Comparison of ENCODE assay signal across 9 mouse cellular contexts in genomic region chr8:86908536-86908935, GRCm38 (mm10). TPM values are rescaled to one million over a fixed set of nuclear protein-coding genes. Genes with fewer than 3 reads are reported as not detected.
DNase-seq lines count a peak whose midpoint lies in the region; ATAC-seq and TF ChIP-seq lines count a peak whose summit lies in the region.
"Had no signal": no experiment of that assay in that cellular context is flagged by ENCODE, and none has a peak within 500 bp of the region (broad histone marks: within the 10 kb centered on the region; RNA-seq: fewer than 3 reads in every experiment).

No protein-coding gene starts in this region.

- WGBS in forebrain, embryonic 14.5 days, result 18% methylated on average over 6 of the region's 6 CpGs
- WGBS in forebrain, embryonic 13.5 days, result 23% methylated on average over 6 of the region's 6 CpGs
- 20% methylated on average over 6 of the region's 6 CpGs for WGBS in spleen, adult 2 months

- H3K4me1 ChIP-seq in forebrain, embryonic 14.5 days (ENCODE audit: control insufficient read depth, insufficient read depth, low read length), result no peaks in the 10 kb centered on the region
- H3K4me1 ChIP-seq in forebrain, embryonic 13.5 days, result no peaks in the 10 kb centered on the region
- peaks cover 1% of the 10 kb centered on the region in 2 experiments; a peak in 1 of 4 replicates for H3K4me1 ChIP-seq in ES-E14 (ENCODE audit: control insufficient read depth in 2 of 2, insufficient read depth in 2 of 2, low read length in 2 of 2, poor library complexity in 1 of 2)
- H3K4me1 ChIP-seq in spleen, adult 2 months (ENCODE audit: control insufficient read depth, insufficient read depth, insufficient read length), result peaks cover 6% of the 10 kb centered on the region

- TF ChIP-seq CTCF in layer of hippocampus, adult 2 months (conservative IDR thresholded peaks at IDR 0.05), result peak; percentile 94
- TF ChIP-seq CTCF in spleen, adult 2 months (IDR thresholded peaks at IDR 0.05; ENCODE audit: extremely low read depth, insufficient read depth, insufficient read length, insufficient replicate concordance), result peak; percentile 59; the same call in 1 of the 2 replicates

- TF ChIP-seq POLR2A in spleen, adult 2 months (IDR thresholded peaks at IDR 0.05; ENCODE audit: low read depth, low read length), result no peak

- no peak for ATAC-seq in forebrain, embryonic 14.5 days
- no peak for ATAC-seq in forebrain, embryonic 13.5 days

- no peak overlapping the region for H3K4me2 ChIP-seq in forebrain, embryonic 14.5 days (ENCODE audit: low read length)
- H3K4me2 ChIP-seq in forebrain, embryonic 13.5 days, result no peak overlapping the region

- no peaks in the 10 kb centered on the region for H3K27me3 ChIP-seq in forebrain, embryonic 14.5 days (replicated peaks; ENCODE audit: control insufficient read depth, insufficient read depth, low read length)
- H3K27me3 ChIP-seq in forebrain, embryonic 13.5 days, result 0 out of 2 replicates have a peak, but pooled peaks cover 3% of the 10 kb centered on the region
- no peaks in the 10 kb centered on the region for H3K27me3 ChIP-seq in spleen, adult 2 months (ENCODE audit: control insufficient read depth, insufficient read depth, low read length)

- no peaks in the 10 kb centered on the region for H3K36me3 ChIP-seq in forebrain, embryonic 14.5 days (ENCODE audit: control insufficient read depth, insufficient read depth, low read length)
- H3K36me3 ChIP-seq in forebrain, embryonic 13.5 days (ENCODE audit: poor library complexity, severe bottlenecking), result no peaks in the 10 kb centered on the region
- H3K36me3 ChIP-seq in ES-E14 (ENCODE audit: control insufficient read depth, insufficient read depth, low read length, poor library complexity, severe bottlenecking), result no peaks in the 10 kb centered on the region
- H3K36me3 ChIP-seq in spleen, adult 2 months (ENCODE audit: control insufficient read depth, insufficient read depth, low read length), result no peaks in the 10 kb centered on the region

- no peak overlapping the region for H3K9ac ChIP-seq in forebrain, embryonic 14.5 days (ENCODE audit: low read length)
- no peak overlapping the region for H3K9ac ChIP-seq in forebrain, embryonic 13.5 days
- no peak overlapping the region for H3K9ac ChIP-seq in ES-E14 (ENCODE audit: insufficient read depth, low read depth, low read length, poor library complexity, severe bottlenecking)

- no peaks in the 10 kb centered on the region for H3K9me3 ChIP-seq in forebrain, embryonic 14.5 days (replicated peaks; ENCODE audit: control insufficient read depth, low read length)
- H3K9me3 ChIP-seq in forebrain, embryonic 13.5 days (replicated peaks), result no peaks in the 10 kb centered on the region
- no peaks in the 10 kb centered on the region for H3K9me3 ChIP-seq in ES-E14 (ENCODE audit: control insufficient read depth, insufficient read depth, low read depth, low read length)

- H3K27ac ChIP-seq in forebrain, embryonic 14.5 days (ENCODE audit: low read depth, low read length), result no peak overlapping the region
- no peak overlapping the region for H3K27ac ChIP-seq in forebrain, embryonic 13.5 days
- H3K27ac ChIP-seq in ES-E14 (ENCODE audit: insufficient read depth, low read depth, low read length, poor library complexity, severe bottlenecking), result no peak overlapping the region
- H3K27ac ChIP-seq in layer of hippocampus, adult 2 months, result no peak overlapping the region
- H3K27ac ChIP-seq in spleen, adult 2 months (ENCODE audit: insufficient read depth, low read length), result no peak overlapping the region
- H3K27ac ChIP-seq: macrophage had no signal

- H3K4me3 ChIP-seq in forebrain, embryonic 14.5 days (ENCODE audit: low read depth, low read length), result no peak overlapping the region
- H3K4me3 ChIP-seq in forebrain, embryonic 13.5 days, result no peak overlapping the region
- no peak overlapping the region for H3K4me3 ChIP-seq in ES-E14 (ENCODE audit: insufficient read depth in 1 of 2, low read depth in 1 of 2, low read length in 2 of 2, poor library complexity in 1 of 2, severe bottlenecking in 1 of 2)
- H3K4me3 ChIP-seq in layer of hippocampus, adult 2 months, result no peak overlapping the region
- H3K4me3 ChIP-seq in spleen, adult 2 months (ENCODE audit: extremely low read depth, insufficient read depth, insufficient read length), result no peak overlapping the region

- DNase-seq in forebrain, embryonic 14.5 days (ENCODE audit: low spot score), result peak; percentile 88
- no peak for DNase-seq in ES-E14 (ENCODE audit: low read depth, low spot score)
- peak; percentile 73 to 81 for DNase-seq in cerebellum, adult 18-20 months
- DNase-seq in frontal cortex, postnatal 36 days (ENCODE audit: low spot score in 2 of 2), result peak; percentile 79 to 88
- DNase-seq in layer of hippocampus, adult 2 months (ENCODE audit: low spot score in 2 of 2), result peak; percentile 71 to 87
- DNase-seq in lung, postnatal 10 days, result peak; percentile 82
- DNase-seq in spleen, adult 2 months (ENCODE audit: low read depth in 1 of 2, low spot score in 2 of 2), result peak in 1 of 2 experiments; percentile 62

- in situ Hi-C loops in ES-E14 (cut with MboI; ENCODE audit: low sequenced_read_pairs in 2 of 2, unreplicated experiment in 2 of 2), result loop anchor here in 1 of 2 experiments (25.0 kb wide), 1 partner anchor 296 kb away; the partner anchor contains the start of gene Lonp2

TF ChIP-seq in ES-E14, 5 proteins besides CTCF, POLR2A, EP300 and RAD21:
- TF ChIP-seq HCFC1 (IDR thresholded peaks at IDR 0.05; ENCODE audit: borderline replicate concordance, insufficient read depth, low read length), result no peak
- TF ChIP-seq MAFK (IDR thresholded peaks at IDR 0.05; ENCODE audit: insufficient read depth, low read depth, low read length), result no peak
- peak; percentile 27; the same call in 1 of the 2 replicates for TF ChIP-seq ZNF384 (IDR thresholded peaks at IDR 0.05; ENCODE audit: low read depth, low read length)
- TF ChIP-seq ZC3H11A (IDR thresholded peaks at IDR 0.05; ENCODE audit: borderline replicate concordance, low read depth, low read length), result peak; percentile 96
- no peak for TF ChIP-seq CHD2 (IDR thresholded peaks at IDR 0.05; ENCODE audit: low read depth, low read length)

RNA-seq across cellular contexts. Expression of gene N4bp1, which starts 23.5 kb away (rescaled TPM):
- polyA plus RNA-seq in forebrain, embryonic 14.5 days (2014; fragmentation: Nextera tagmentation; extraction: Ambion mirVana), result 8.3 and 9.8 TPM in 2 replicates
- 9.8 and 10.9 TPM in 2 replicates for polyA plus RNA-seq in forebrain, embryonic 13.5 days (2015; fragmentation: Nextera tagmentation; extraction: Ambion mirVana)
- total RNA-seq in ES-E14 (2012; rRNA removed), result 40.1 and 40.2 TPM in 2 replicates
- 10 to 100 TPM; 39.8 to 42.2 TPM for total RNA-seq in layer of hippocampus, adult 2 months (2021)
- 10.7 and 11.0 TPM in 2 replicates for polyA plus RNA-seq in spleen, adult 2 months (2012; rRNA removed)
